Mouse (Mus musculus): ENCODE measurements around the gene Elovl2.
A peak's percentile ranks its signal among the peaks of the same experiment; 100 is the strongest.
"Not testable (repeated sequence)": the region's sequence is repeated elsewhere in the genome, so short reads cannot be mapped to it uniquely, and the experiment has no call there.

Gene Elovl2

GRCm38 (mm10) chr13:41220304-41220834 lies at the start of gene Elovl2:
Gene Elovl2, minus strand, starts transcription at chr13:41220405.
- DNase-seq (ENCODE audit: low spot score in 2 of 2) = peak; percentile 78 to 83

DNA sequence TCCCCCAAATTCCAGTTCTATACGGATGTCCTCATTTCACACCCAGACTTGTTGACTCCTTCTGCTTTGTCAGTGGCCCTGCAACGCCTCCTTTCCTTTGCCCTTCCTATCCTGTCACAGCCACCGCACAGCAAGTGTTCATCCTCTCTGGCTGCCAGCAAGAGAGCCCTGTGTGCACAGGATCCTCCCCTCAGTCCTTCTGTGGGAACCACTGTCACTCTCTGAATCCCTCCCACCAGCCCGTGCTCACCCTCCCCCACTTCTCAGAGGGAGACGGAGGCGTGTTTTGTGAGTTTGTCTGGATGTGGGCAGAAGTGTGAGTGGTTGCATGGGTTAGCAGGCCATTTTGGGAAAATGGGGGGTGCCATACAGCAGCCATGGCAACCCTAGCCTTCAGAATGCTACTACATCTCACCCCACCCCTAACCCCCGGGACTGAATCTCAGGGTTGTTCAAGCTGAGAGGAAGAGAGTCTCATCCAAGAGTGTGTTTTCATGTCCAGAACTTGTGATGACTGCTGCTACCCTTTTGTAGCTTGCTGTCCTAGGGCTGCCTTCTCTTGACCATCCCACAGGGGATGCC lies 47.7 kb upstream of the Elovl2 start:
- peak; percentile 45 to 47 for DNase-seq (ENCODE audit: low spot score in 2 of 2)

DNA sequence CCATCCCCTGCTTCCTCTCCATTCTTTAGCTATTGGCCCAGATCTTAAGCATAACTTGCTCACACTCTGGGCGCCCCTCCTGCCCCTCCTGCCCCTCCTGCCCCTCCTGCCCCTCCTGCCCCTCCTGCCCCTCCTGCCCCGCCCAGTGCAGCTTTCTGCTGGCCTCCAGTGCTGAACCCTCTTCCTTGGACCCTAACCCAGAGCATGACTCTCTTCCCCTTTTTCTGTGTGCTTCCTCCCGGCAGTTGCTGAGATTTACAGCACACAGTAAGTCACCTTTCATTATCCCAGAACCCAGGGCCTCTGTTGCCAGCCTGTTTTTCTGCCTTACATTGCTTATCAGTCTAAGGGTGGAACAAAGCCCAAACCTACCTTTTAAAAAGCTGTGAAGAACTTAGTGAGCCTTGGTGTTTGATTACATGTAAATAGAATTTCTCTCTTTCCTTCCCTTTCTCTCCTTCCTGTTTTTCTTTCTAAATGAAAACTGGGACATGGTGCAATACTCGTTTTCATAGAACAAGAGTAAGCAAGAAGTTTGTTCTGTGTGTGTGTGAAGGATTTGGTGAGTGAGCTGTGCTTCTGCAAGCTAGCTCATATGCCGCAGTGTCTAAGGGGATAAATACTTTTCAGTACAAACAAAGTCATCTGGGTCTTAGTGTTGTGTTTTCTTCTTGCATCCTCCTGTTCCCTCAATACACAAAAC lies 43.2 kb upstream of the Elovl2 start:
- no peak for DNase-seq (ENCODE audit: low spot score in 2 of 2)

GRCm38 (mm10) chr13:41261617-41262016 lies 41.4 kb upstream of the Elovl2 start:
- DNase-seq (ENCODE audit: low spot score in 2 of 2) = not testable (repeated sequence)

GRCm38 (mm10) chr13:41257851-41258250 lies 37.6 kb upstream of the Elovl2 start:
- no peak for DNase-seq (ENCODE audit: low spot score in 2 of 2)

DNA sequence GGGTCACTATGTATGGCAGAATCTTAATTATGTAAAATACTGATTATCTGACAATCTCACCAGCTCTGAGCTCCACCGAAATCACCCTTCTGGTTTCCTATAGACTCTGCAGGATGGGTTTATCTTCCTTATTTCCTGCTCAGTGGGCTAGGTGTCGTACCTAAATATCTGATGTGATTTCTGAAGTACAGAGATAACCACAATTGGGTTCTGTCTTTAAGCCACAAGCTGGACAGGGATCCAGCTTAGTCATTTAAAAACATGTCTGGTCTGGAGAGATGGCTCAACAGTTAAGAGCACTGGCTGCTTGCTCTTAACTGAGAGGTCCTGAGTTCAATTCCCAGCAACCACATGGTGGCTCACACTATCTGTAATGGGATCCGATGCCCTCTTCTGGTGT lies 36.8 kb upstream of the Elovl2 start:
- DNase-seq (ENCODE audit: low spot score in 2 of 2) = no peak

- no peak for DNase-seq (ENCODE audit: low spot score in 2 of 2)
These were observed 35.9 kb upstream of the Elovl2 start for GRCm38 (mm10) chr13:41256126-41256525.

GRCm38 (mm10) chr13:41252736-41253135 lies 32.5 kb upstream of the Elovl2 start:
- DNase-seq (ENCODE audit: low spot score in 2 of 2) = no peak

DNA sequence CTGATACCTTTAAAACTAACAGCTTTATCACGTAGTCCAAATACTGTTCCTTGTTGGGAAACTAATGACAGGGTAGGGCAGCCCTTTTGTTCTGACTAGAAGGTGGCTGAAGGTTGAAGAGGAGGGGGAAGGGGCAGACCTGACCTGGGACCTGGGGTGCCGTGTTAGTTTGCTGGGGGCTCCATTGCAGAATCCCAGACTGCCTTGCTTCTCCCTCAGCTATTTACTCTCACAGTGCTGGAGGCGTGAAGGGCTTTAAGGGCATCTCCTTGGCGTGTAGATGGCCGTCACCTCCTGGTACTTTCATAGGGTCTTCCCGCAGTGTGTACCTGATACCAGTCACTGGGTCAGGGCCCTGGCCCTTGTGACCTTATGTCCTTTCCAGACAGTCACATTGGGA lies 31.9 kb upstream of the Elovl2 start:
- DNase-seq (ENCODE audit: low spot score in 2 of 2) = no peak

DNA sequence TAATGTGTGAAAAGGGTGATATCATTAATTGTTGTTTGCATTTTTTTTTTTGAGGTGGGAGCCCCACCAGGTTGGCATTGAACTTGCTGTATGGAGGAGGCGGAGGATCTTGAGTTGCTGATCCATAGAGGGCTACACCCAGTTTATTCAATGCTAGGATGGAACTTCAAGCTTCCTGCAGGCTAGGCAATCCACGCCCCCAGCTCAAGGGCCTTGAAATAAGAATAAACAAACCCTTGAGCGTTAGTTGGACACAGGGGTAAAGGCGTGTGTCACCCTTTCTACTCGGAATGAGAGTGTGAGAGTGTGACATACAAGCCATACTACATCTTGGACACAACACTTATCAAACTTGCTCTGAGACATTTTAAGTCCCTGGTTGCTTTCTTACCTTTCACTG lies 31.5 kb upstream of the Elovl2 start:
- no peak for DNase-seq (ENCODE audit: low spot score in 2 of 2)

DNA sequence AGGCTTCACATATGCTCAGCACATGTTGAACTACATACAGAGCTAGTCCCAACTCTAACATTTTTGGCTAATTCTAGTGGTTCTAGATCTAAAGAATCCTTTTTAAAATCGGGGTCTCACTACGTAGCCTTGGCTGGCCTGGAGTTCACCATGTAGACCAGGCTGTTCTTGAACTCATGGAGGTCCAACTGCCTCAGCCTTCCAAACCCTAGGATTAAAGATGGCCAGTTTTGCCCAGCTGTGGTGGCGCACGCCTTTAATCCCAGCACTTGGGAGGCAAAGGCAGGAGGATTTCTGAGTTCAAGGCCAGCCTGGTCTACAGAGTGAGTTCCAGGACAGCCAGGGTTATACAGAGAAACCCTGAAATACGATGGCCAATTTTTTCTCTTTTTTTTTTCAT lies 31.0 kb upstream of the Elovl2 start:
- DNase-seq (ENCODE audit: low spot score in 2 of 2) = not testable (repeated sequence)

DNA sequence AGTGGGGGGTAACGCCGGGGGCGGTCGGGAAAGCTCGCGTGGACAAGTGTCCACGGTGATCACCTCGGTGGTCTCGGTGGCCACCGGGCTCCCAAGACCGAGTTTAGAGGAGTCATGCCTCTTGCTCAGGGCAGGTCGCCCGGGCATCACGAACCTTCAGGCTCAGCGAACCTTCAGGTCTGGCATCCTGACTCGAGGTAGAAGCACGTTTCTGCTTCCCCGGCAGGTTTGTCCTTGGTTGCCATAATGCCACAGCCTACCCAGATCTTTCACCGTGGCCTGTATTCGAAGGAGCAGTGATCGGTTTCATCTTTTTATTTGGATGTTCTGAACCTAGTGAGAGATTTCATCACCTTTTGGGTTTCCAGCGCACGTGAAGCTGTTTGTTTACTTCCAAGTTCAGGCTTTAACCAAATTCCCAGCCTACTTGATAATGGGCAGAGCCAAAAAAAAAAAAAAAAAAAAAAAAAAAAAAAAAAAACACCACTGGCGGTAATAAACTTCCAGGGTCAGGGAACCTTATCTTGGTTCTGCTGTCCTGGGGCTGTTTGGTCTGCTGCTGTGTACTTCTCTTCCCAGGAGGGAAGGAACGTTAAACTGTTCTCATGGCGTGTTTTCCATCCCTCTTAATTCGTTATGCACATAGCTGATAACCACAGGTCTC lies 30.2 kb upstream of the Elovl2 start:
- DNase-seq (ENCODE audit: low spot score in 2 of 2) = no peak

- DNase-seq (ENCODE audit: low spot score in 2 of 2) = peak; percentile 97 to 98
These were observed 29.5 kb upstream of the Elovl2 start, which contains the start of gene Smim13 for GRCm38 (mm10) chr13:41249538-41250317. Gene Smim13, plus strand, starts transcription at chr13:41249844.

GRCm38 (mm10) chr13:41248751-41249520 lies 28.7 kb upstream of the Elovl2 start:
- peak; percentile 42 to 67 for DNase-seq (ENCODE audit: low spot score in 2 of 2)

DNA sequence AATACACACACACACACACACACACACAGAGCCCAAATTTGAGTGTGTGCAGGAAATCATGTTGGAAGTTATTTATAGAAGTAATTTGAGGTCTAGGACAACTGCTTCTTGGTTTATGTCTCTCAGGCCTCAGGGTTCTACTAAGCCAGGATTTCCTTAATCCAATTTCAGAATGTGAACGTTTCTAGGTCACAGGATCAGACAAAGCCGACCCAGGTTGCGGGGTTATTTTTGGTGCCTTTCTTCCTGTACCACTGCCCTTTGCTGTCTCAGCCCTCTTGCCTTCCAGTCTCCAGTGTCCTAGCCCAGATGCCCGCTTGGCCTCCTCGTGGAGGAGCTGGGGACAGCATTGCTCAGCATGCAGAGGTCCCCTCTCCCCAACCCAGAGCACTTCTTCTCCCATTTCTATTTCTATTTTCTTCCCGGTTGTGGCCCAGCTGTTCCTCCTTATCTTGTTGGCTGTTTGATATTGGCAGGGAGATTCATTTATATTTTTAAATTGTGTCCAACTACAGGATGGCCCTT lies 24.2 kb upstream of the Elovl2 start:
- no peak for DNase-seq (ENCODE audit: low spot score in 2 of 2)

- no peak for DNase-seq (ENCODE audit: low spot score in 2 of 2)
These were observed 21.4 kb upstream of the Elovl2 start for GRCm38 (mm10) chr13:41241557-41241956.

- DNase-seq (ENCODE audit: low spot score in 2 of 2) = no peak
These were observed 18.6 kb upstream of the Elovl2 start for GRCm38 (mm10) chr13:41238805-41239130.

DNA sequence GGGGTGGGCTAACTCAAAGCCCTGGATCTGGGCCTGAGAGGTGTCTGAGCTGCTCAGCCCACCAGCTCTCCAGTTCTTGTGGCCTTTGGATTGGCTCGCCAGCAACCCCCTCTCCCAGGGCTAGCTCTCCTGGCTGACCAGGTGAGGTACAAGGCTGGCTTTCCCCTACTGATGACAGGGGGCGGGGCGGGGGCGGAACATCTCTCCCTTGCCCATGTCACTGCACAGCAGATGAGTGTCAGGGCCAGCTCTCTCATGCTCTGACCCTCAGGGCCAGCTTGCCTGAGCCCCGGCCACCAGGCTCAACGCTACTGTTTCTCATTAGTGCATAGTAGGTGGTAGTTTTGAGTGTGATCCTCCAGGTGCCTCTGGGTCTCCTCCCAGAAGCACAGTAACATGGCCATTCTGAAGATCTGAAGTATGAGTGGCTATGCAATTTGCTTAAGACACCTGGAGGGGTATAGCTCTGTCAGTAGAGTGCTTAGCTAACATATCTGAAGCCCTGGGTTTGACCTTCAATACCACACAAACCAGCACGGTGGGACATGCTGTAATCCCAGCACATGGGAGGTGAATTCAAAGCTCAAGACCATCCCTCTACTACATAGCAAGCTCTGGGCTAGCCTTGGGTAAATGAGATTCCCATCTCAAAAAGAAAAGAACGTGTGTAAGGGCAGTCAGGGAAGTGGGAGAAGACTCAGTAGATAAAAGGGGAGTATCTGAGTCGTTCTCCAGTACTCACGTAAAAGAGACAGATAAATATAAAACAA lies 18.0 kb upstream of the Elovl2 start:
- DNase-seq (ENCODE audit: low spot score in 2 of 2) = no peak

GRCm38 (mm10) chr13:41235845-41236741 lies 15.9 kb upstream of the Elovl2 start:
- DNase-seq (ENCODE audit: low spot score in 2 of 2) = no peak

Data from right cerebral cortex, postnatal 10 days (tissue).